Mouse (Mus musculus) heart, adult 2 months (tissue): ENCODE results near the gene Nipsnap1. TPM values are rescaled to one million over a fixed set of nuclear protein-coding genes. Genes with fewer than 3 reads are reported as not detected.

Experiments used
- DNase-seq, 2 experiments: peaks; one replicate each; pipeline ENCODE4 v3.0.0; 2021
- H3K27ac ChIP-seq: fragments of 200-600 bp; 2 replicates; pipeline ENCODE4 v1.8.1; 2022
- H3K27me3 ChIP-seq: fragments of 200-500 bp; 2 replicates; pipeline ENCODE4 v1.6.1; 2012; ENCODE audit warnings: mild to moderate bottlenecking, low read length, inconsistent platforms, mixed read lengths; ENCODE audit not compliant: control insufficient read depth, insufficient read depth
- H3K36me3 ChIP-seq: fragments of 200-500 bp; 2 replicates; pipeline ENCODE4 v1.6.1; 2012; ENCODE audit warnings: low read length, inconsistent platforms; ENCODE audit not compliant: control insufficient read depth, insufficient read depth
- H3K4me1 ChIP-seq: fragments of 200-500 bp; 2 replicates; pipeline ENCODE4 v1.6.1; 2011; ENCODE audit warnings: low read length; ENCODE audit not compliant: control insufficient read depth, insufficient read depth
- H3K4me3 ChIP-seq: fragments of 200-600 bp; 2 replicates; pipeline ENCODE4 v1.8.1; 2022
- H3K79me2 ChIP-seq: fragments of 200-500 bp; replicated peaks from 2 replicates; pipeline ENCODE4 v1.6.1; 2012; ENCODE audit warnings: mild to moderate bottlenecking, inconsistent platforms, low read length, moderate library complexity, mixed read lengths; ENCODE audit not compliant: control insufficient read depth, insufficient read depth
- H3K9ac ChIP-seq: fragments of 200-500 bp; 2 replicates; pipeline ENCODE4 v1.6.1; 2012; ENCODE audit warnings: low read depth, mild to moderate bottlenecking, control low read depth, inconsistent platforms, low read length, mixed read lengths
- CTCF ChIP-seq: fragments of 200-600 bp; IDR thresholded peaks from 2 replicates; pipeline ENCODE4 v1.8.1; 2022; ENCODE audit warnings: antibody characterized with exemption, mild to moderate bottlenecking, moderate library complexity
- EP300 ChIP-seq: fragments of 200-500 bp; IDR thresholded peaks from 2 replicates; pipeline ENCODE4 v1.6.1; 2011; ENCODE audit warnings: low read depth, low read length, control low read depth; ENCODE audit not compliant: insufficient read depth
- POLR2A ChIP-seq: fragments of 200-500 bp; IDR thresholded peaks from 2 replicates; pipeline ENCODE4 v1.6.1; 2011; ENCODE audit warnings: mild to moderate bottlenecking, low read depth, low read length, control low read depth; ENCODE audit not compliant: insufficient read depth
- WGBS: fragments of 180-500 bp; shearing (Covaris S2); methylation state at CpG from one replicate; pipeline ENCODE4 v1.1.7; 2018; 5-methylcytosine and 5-hydroxymethylcytosine counted together
- intact Hi-C: fragments of 180-260 bp; cut with DNase I; formaldehyde crosslinking; loops from one replicate; pipeline ENCODE4 v1.15.1; 2025
- polyA plus RNA-seq: library from polyadenylated mRNA; depleted of rRNA; stranded (reverse); fragments of >200 nt; gene quantifications from 2 replicates; pipeline ENCODE4 v1.2.3, GENCODE M21; 2012
- total RNA-seq, 2 experiments: library from RNA; stranded (reverse); gene quantifications; 2 replicates each; pipeline ENCODE4 v1.2.3; 2021

The Nipsnap1 gene
- total and polyA plus RNA-seq, 3 experiments, result 0.50 to 1.6 (median 0.75) TPM

DNA sequence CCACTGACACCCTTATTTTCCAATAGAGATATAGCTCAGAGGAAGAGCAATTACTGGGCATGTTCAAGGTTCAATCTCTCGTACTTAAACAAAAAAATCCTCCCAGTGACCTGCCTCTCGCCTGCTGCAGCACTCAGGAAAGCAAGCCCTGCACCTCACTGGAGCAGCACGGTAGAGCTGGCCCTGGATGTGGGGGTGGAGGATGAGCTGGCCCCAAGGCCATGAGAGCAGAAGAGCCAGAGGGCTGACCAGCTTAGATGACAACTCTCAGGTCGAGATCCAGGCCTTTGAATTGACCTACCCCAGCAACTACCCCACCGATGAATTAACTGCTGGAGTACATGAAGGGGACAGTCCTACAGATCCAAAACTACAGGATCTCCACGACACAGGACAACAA lies 38.3 kb upstream of the Nipsnap1 start:
- intact Hi-C loops, result loop anchor here (5.0 to 10.0 kb wide), 2 partner anchors 118 to 401 kb away; no protein-coding TSS in a partner anchor
- no peak for DNase-seq
- WGBS, result 60% methylated on average over 6 of the region's 6 CpGs

DNA sequence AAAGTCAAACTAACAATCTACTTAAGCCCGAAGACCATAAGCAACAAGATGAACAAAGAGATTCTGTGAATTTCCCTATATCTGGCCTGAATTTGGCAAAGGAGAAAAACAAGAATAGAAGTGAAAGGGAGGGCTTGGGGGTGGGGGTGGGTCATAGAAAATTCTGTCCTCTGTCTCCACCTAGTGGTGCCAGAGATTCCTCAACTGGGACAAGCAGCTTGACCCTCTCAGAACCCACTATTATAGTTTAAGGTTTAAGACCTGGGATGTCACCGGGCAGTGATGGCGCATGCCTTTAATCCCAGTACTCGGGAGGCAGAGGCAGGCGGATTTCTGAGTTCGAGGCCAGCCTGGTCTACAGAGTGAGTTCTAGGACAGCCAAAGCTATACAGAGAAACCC lies 37.0 kb upstream of the Nipsnap1 start:
- Histone ChIP-seq H3K4me3 (no peak overlapping the region), H3K4me1 (peaks cover 5% of the 10 kb centered on the region), H3K27me3 (no peaks in the 10 kb centered on the region), H3K27ac (no peak overlapping the region), H3K36me3 (no peaks in the 10 kb centered on the region; the same call in 1 of the 2 replicates), H3K9ac (no peak overlapping the region), H3K79me2 (peaks cover 7% of the 10 kb centered on the region)
- intact Hi-C loops, result loop anchor here (5.0 to 10.0 kb wide), 2 partner anchors 119 to 402 kb away; no protein-coding TSS in a partner anchor
- TF ChIP-seq CTCF (peak; percentile 89), EP300 (0 out of 2 replicates have a peak, but pooled peaks have one; percentile 33), POLR2A (no peak)
- peak; percentile 24 to 49 for DNase-seq
- WGBS, result 32% methylated on average over 6 of the region's 6 CpGs

More for the DNA sequence above, 38.3 kb upstream of the Nipsnap1 start:
- no peak for TF ChIP-seq POLR2A
- TF ChIP-seq EP300, result no peak
- TF ChIP-seq CTCF, result no peak
- Histone ChIP-seq H3K9ac (no peak overlapping the region), H3K4me1 (peaks cover 5% of the 10 kb centered on the region), H3K4me3 (no peak overlapping the region), H3K36me3 (no peaks in the 10 kb centered on the region), H3K79me2 (peaks cover 7% of the 10 kb centered on the region), H3K27ac (no peak overlapping the region), H3K27me3 (no peaks in the 10 kb centered on the region)

DNA sequence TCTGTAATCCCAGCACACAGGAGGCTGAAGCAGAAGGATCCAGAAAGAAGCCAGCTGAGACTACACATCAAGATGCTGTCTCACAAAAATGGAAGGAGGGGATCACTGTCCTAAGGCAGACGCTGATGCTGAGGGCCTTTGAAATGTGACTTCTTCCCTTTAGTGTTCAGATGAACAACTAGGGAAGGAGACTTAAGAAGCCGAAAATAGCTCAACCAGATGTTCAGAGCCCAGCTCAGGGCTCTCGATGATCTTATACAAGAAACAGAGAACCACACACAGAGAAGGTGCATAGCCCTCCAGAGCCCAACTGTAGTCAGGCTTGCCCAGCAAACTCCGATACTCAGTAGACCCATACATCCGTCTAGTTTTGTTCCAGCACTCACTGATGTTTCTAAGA lies 36.4 kb upstream of the Nipsnap1 start:
- WGBS, result 49% methylated on average over 5 of the region's 5 CpGs
- TF ChIP-seq EP300, result no peak
- TF ChIP-seq POLR2A, result no peak
- TF ChIP-seq CTCF, result no peak
- intact Hi-C loops, result loop anchor here (5.0 to 10.0 kb wide), 2 partner anchors 120 to 403 kb away; no protein-coding TSS in a partner anchor
- no peak overlapping the region for H3K9ac ChIP-seq
- H3K79me2 ChIP-seq, result peaks cover 7% of the 10 kb centered on the region
- H3K4me3 ChIP-seq, result no peak overlapping the region
- DNase-seq, result no peak
- no peak overlapping the region for H3K27ac ChIP-seq
- H3K36me3 ChIP-seq, result no peaks in the 10 kb centered on the region; the same call in 1 of the 2 replicates
- H3K4me1 ChIP-seq, result peaks cover 5% of the 10 kb centered on the region
- no peaks in the 10 kb centered on the region for H3K27me3 ChIP-seq

DNA sequence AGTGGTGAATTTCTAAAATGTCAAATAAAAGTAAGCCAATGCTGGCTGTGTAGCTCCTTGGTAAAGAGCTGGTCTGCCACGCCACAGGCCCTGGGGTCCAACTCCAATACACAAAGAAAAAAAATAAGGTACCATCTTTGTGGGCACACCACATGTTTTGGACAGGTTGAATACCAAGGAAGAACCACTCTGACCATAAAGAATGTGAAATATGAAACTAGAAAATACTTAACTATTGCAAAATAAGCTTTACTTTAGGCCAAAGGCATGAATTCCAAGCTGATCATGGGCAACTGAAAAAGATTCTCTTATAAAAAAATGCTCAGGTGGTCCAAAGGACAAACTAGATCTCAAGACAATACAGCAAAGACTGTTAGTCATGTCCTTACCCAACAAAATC lies 35.5 kb upstream of the Nipsnap1 start:
- no peaks in the 10 kb centered on the region; the same call in 1 of the 2 replicates for H3K36me3 ChIP-seq
- peaks cover 5% of the 10 kb centered on the region for H3K4me1 ChIP-seq
- WGBS, result 91% methylated on average over 1 of the region's 1 CpGs
- no peaks in the 10 kb centered on the region for H3K27me3 ChIP-seq
- TF ChIP-seq CTCF (no peak), EP300 (no peak), POLR2A (no peak)
- intact Hi-C loops, result loop anchor here (5.0 to 10.0 kb wide), 2 partner anchors 121 to 403 kb away; no protein-coding TSS in a partner anchor
- H3K79me2 ChIP-seq, result peaks cover 7% of the 10 kb centered on the region
- no peak overlapping the region for H3K27ac ChIP-seq
- no peak overlapping the region for H3K9ac ChIP-seq
- no peak overlapping the region for H3K4me3 ChIP-seq
- no peak for DNase-seq

DNA sequence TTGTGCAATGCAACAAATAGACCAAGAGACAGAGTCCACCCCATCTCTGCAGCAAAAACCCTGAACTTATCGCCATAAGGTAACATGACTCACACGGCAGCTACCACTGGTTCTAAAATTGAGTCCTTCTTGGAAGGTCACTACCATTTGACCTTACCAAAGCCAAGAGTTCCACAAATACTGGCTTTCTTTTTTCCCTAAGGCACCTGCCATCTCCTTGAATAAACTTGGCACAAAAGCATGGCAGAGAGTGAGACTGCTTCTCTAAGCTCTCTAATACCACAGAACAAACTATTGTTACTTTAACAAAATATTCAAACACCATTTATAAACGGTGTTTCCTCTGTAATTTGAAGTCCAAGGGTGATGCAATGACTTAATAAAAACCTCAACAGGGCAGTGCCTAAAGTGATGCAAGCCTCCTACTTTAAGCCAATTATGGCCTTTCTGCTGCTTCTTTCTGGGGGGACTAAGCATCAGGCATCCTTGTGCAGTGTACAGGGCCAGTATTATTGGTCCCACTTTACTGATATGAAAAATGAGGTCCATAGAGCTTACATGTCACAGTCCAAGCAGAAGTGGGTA lies 32.7 kb upstream of the Nipsnap1 start:
- Histone ChIP-seq H3K4me1 (peaks cover 4% of the 10 kb centered on the region), H3K27me3 (no peaks in the 10 kb centered on the region), H3K9ac (no peak overlapping the region), H3K4me3 (no peak overlapping the region), H3K79me2 (0 out of 2 replicates have a peak, but pooled peaks cover 2% of the 10 kb centered on the region), H3K27ac (no peak overlapping the region), H3K36me3 (no peaks in the 10 kb centered on the region; the same call in 1 of the 2 replicates)
- intact Hi-C loops, result no loop called here
- DNase-seq, result no peak
- TF ChIP-seq POLR2A (no peak), EP300 (no peak), CTCF (no peak)
- WGBS, result 49% methylated on average over 3 of the region's 3 CpGs

DNA sequence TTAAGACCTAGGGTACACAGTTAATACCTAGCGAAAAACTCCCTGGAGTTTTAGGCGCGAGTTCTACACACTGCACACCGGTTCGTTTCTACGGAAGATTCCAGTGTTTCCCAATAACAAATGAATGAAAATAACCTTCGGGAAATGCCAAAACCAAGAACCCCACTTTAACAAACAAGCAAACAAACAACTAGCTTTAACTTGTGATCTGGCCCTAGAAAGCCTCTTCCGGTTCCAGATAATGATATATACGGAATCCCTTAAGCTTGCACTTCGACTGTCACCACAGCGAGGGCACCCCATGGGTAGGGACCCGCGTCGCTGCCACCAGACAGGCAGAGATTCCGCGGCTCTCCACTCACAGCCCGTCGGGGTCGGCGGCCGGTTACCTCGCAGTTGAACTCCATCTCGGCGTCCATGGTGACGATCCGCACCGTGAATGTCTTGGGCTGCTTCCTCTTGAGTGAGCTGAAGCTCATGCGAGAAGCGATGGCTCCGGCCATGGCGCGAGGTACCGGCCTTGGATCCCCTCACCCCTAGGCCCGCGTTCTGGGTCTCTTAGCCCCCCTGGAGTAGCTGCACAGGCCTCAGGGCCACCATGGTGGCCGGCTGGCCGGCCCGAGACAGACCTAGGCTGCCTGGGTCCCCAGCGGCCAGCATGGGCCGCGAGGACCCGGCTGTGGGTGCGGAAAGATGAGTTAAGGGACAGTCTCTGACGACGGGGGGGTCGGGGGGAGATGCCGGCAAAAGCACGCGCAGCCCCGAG lies 25.1 kb upstream of the Nipsnap1 start:
- under 1% methylated on average over 49 of the region's 50 CpGs for WGBS
- Histone ChIP-seq H3K4me3 (peak overlapping the region; percentile 94), H3K27me3 (no peaks in the 10 kb centered on the region), H3K4me1 (peaks cover 3% of the 10 kb centered on the region; the same call in 1 of the 2 replicates), H3K79me2 (no peaks in the 10 kb centered on the region; the same call in 1 of the 2 replicates), H3K27ac (peak overlapping the region; percentile 88), H3K9ac (peak overlapping the region; percentile 80), H3K36me3 (peaks cover 1% of the 10 kb centered on the region)
- intact Hi-C loops, result loop anchor here (5.0 kb wide), 1 partner anchor 141 kb away; no protein-coding TSS in a partner anchor
- DNase-seq, result peak; percentile 60 to 69
- TF ChIP-seq CTCF, result no peak
- no peak for TF ChIP-seq EP300
- no peak for TF ChIP-seq POLR2A
